Mouse (Mus musculus) embryonic facial prominence, embryonic 12.5 days (tissue): ENCODE data around the gene Acsl3. TPM values are rescaled to one million over a fixed set of nuclear protein-coding genes. Genes with fewer than 3 reads are reported as not detected.

ENCODE experiments used
- ATAC-seq: fragments of 200-750 bp; cut with Nextera tagmentation; 2 replicates; pipeline ENCODE4 v1.8.0; 2017; ENCODE audit not compliant: insufficient number of reproducible peaks, insufficient read depth, low FRiP score, low TSS enrichment
- H3K27ac ChIP-seq: fragments of 300-500 bp; sonication (generic); 2 replicates; pipeline ENCODE4 v1.5.1; 2016; ENCODE audit warnings: mild to moderate bottlenecking
- H3K27me3 ChIP-seq: fragments of 300-500 bp; sonication (generic); 2 replicates; pipeline ENCODE4 v1.6.1; 2016; ENCODE audit warnings: mild to moderate bottlenecking, moderate library complexity
- H3K36me3 ChIP-seq: fragments of 300-500 bp; sonication (generic); 2 replicates; pipeline ENCODE4 v1.6.1; 2016; ENCODE audit warnings: mild to moderate bottlenecking
- H3K4me1 ChIP-seq: fragments of 300-500 bp; sonication (generic); 2 replicates; pipeline ENCODE4 v1.6.1; 2016
- H3K4me2 ChIP-seq: fragments of 300-500 bp; sonication (generic); replicated peaks from 2 replicates; pipeline ENCODE4 v1.6.1; 2016; ENCODE audit warnings: mild to moderate bottlenecking, moderate library complexity
- H3K4me3 ChIP-seq: fragments of 300-500 bp; sonication (generic); 2 replicates; pipeline ENCODE4 v1.5.1; 2016; ENCODE audit warnings: mild to moderate bottlenecking
- H3K9ac ChIP-seq: fragments of 300-500 bp; sonication (generic); 2 replicates; pipeline ENCODE4 v1.6.1; 2016; ENCODE audit warnings: mild to moderate bottlenecking, moderate library complexity
- H3K9me3 ChIP-seq: fragments of 300-500 bp; sonication (generic); 2 replicates; pipeline ENCODE4 v1.6.1; 2016; ENCODE audit warnings: mild to moderate bottlenecking, moderate library complexity
- WGBS: fragments of 180-500 bp; shearing (Covaris S2); methylation state at CpG from one replicate; pipeline ENCODE4 v1.1.7; 2016; 5-methylcytosine and 5-hydroxymethylcytosine counted together
- polyA plus RNA-seq: library from polyadenylated mRNA; unstranded; fragments of >200 nt; fragmentation: Nextera tagmentation; extraction: Ambion mirVana; gene quantifications from 2 replicates; pipeline ENCODE4 v1.2.1, GENCODE M21; 2016

Gene Acsl3
- 75.4 and 92.0 TPM in 2 replicates for polyA plus RNA-seq

GRCm38 (mm10) chr1:78657671-78658440 lies at the start of gene Acsl3, which contains the start of gene Utp14b:
Gene Acsl3, plus strand, starts transcription at chr1:78657825.
Gene Utp14b, plus strand, starts transcription at chr1:78658038.
- under 1% methylated on average over 101 of the region's 104 CpGs for whole genome bisulfite sequencing

GRCm38 (mm10) chr1:78609134-78609907 lies 48.3 kb upstream of the Acsl3 start:
- no peaks in the 10 kb centered on the region for H3K36me3 ChIP-seq
- no peaks in the 10 kb centered on the region for H3K9me3 ChIP-seq
- no peak overlapping the region for H3K27ac ChIP-seq
- no peak for ATAC-seq
- no peak overlapping the region for H3K4me2 ChIP-seq
- 11% methylated on average over 12 of the region's 12 CpGs for WGBS
- peaks cover 7% of the 10 kb centered on the region; the same call in 1 of the 2 replicates for H3K4me1 ChIP-seq
- no peaks in the 10 kb centered on the region for H3K27me3 ChIP-seq
- no peak overlapping the region for H3K4me3 ChIP-seq
- H3K9ac ChIP-seq, result no peak overlapping the region

More at GRCm38 (mm10) chr1:78657671-78658440, at the start of gene Acsl3, which contains the start of gene Utp14b:
- H3K36me3 ChIP-seq, result no peaks in the 10 kb centered on the region
- H3K9ac ChIP-seq, result peak within 1 kb of the TSS; percentile 98
- H3K9me3 ChIP-seq, result no peaks in the 10 kb centered on the region
- H3K4me2 ChIP-seq, result peak within 1 kb of the TSS; percentile 79
- peaks cover 36% of the 10 kb centered on the region for H3K4me1 ChIP-seq
- no peaks in the 10 kb centered on the region for H3K27me3 ChIP-seq
- peak; percentile 98 for ATAC-seq
- peak within 1 kb of the TSS; percentile 98 for H3K4me3 ChIP-seq
- H3K27ac ChIP-seq, result peak within 1 kb of the TSS; percentile 98

GRCm38 (mm10) chr1:78611039-78611438 lies 46.6 kb upstream of the Acsl3 start:
- Histone ChIP-seq H3K27ac (no peak overlapping the region), H3K9ac (no peak overlapping the region), H3K36me3 (no peaks in the 10 kb centered on the region), H3K4me3 (no peak overlapping the region), H3K4me2 (no peak overlapping the region), H3K4me1 (peaks cover 7% of the 10 kb centered on the region; the same call in 1 of the 2 replicates), H3K9me3 (no peaks in the 10 kb centered on the region), H3K27me3 (no peaks in the 10 kb centered on the region)
- ATAC-seq, result no peak
- WGBS, result 41% methylated on average over 4 of the region's 4 CpGs

- Histone ChIP-seq H3K36me3 (no peaks in the 10 kb centered on the region), H3K27ac (no peak overlapping the region), H3K4me2 (no peak overlapping the region), H3K9me3 (no peaks in the 10 kb centered on the region), H3K4me3 (no peak overlapping the region), H3K9ac (no peak overlapping the region), H3K27me3 (no peaks in the 10 kb centered on the region), H3K4me1 (peaks cover 7% of the 10 kb centered on the region; the same call in 1 of the 2 replicates)
- 75% methylated on average over 1 of the region's 1 CpGs for WGBS
- no peak for ATAC-seq
Measured at GRCm38 (mm10) chr1:78612959-78613358, 44.7 kb upstream of the Acsl3 start.

GRCm38 (mm10) chr1:78624352-78624751 lies 33.3 kb upstream of the Acsl3 start:
- Histone ChIP-seq H3K4me2 (no peak overlapping the region), H3K27me3 (no peaks in the 10 kb centered on the region), H3K36me3 (no peaks in the 10 kb centered on the region), H3K4me3 (no peak overlapping the region), H3K9ac (no peak overlapping the region), H3K9me3 (no peaks in the 10 kb centered on the region), H3K4me1 (no peaks in the 10 kb centered on the region), H3K27ac (no peak overlapping the region)
- no peak for ATAC-seq
- 92% methylated on average over 2 of the region's 2 CpGs for WGBS

GRCm38 (mm10) chr1:78634486-78634885 lies 23.1 kb upstream of the Acsl3 start:
- Histone ChIP-seq H3K36me3 (no peaks in the 10 kb centered on the region), H3K9me3 (no peaks in the 10 kb centered on the region), H3K9ac (no peak overlapping the region), H3K4me1 (no peaks in the 10 kb centered on the region), H3K27me3 (no peaks in the 10 kb centered on the region), H3K27ac (no peak overlapping the region), H3K4me3 (no peak overlapping the region), H3K4me2 (no peak overlapping the region)
- ATAC-seq, result no peak
- 56% methylated on average over 3 of the region's 3 CpGs for WGBS

- Histone ChIP-seq H3K4me3 (no peak overlapping the region), H3K27ac (no peak overlapping the region), H3K4me2 (no peak overlapping the region)
Measured at GRCm38 (mm10) chr1:78640871-78641270, 16.8 kb upstream of the Acsl3 start.

GRCm38 (mm10) chr1:78641791-78642190 lies 15.8 kb upstream of the Acsl3 start:
- H3K27ac ChIP-seq, result no peak overlapping the region
- 94% methylated on average over 3 of the region's 3 CpGs for WGBS
- H3K4me2 ChIP-seq, result no peak overlapping the region
- no peaks in the 10 kb centered on the region for H3K27me3 ChIP-seq
- no peak for ATAC-seq
- no peak overlapping the region for H3K9ac ChIP-seq
- H3K4me3 ChIP-seq, result no peak overlapping the region
- H3K4me1 ChIP-seq, result no peaks in the 10 kb centered on the region
- H3K36me3 ChIP-seq, result no peaks in the 10 kb centered on the region
- H3K9me3 ChIP-seq, result no peaks in the 10 kb centered on the region

More at GRCm38 (mm10) chr1:78640871-78641270, 16.8 kb upstream of the Acsl3 start:
- no peak overlapping the region for H3K9ac ChIP-seq
- H3K9me3 ChIP-seq, result no peaks in the 10 kb centered on the region
- no peaks in the 10 kb centered on the region for H3K4me1 ChIP-seq
- no peaks in the 10 kb centered on the region for H3K27me3 ChIP-seq
- no peaks in the 10 kb centered on the region for H3K36me3 ChIP-seq
- ATAC-seq, result no peak

GRCm38 (mm10) chr1:78642197-78642596 lies 15.4 kb upstream of the Acsl3 start:
- no peak for ATAC-seq
- no peaks in the 10 kb centered on the region for H3K36me3 ChIP-seq
- 84% methylated on average over 2 of the region's 2 CpGs for WGBS
- H3K9ac ChIP-seq, result no peak overlapping the region
- H3K4me2 ChIP-seq, result no peak overlapping the region
- peaks cover under 1% of the 10 kb centered on the region; the same call in 1 of the 2 replicates for H3K4me1 ChIP-seq
- no peaks in the 10 kb centered on the region for H3K9me3 ChIP-seq
- no peak overlapping the region for H3K27ac ChIP-seq
- H3K27me3 ChIP-seq, result no peaks in the 10 kb centered on the region
- H3K4me3 ChIP-seq, result no peak overlapping the region

GRCm38 (mm10) chr1:78647317-78647885 lies 10.2 kb upstream of the Acsl3 start:
- no peaks in the 10 kb centered on the region for H3K27me3 ChIP-seq
- peaks cover 14% of the 10 kb centered on the region for H3K4me1 ChIP-seq
- WGBS, result 51% methylated on average over 8 of the region's 8 CpGs
- H3K4me2 ChIP-seq, result no peak overlapping the region
- no peaks in the 10 kb centered on the region for H3K9me3 ChIP-seq
- no peak overlapping the region for H3K4me3 ChIP-seq
- no peaks in the 10 kb centered on the region for H3K36me3 ChIP-seq
- no peak for ATAC-seq
- H3K27ac ChIP-seq, result no peak overlapping the region
- no peak overlapping the region for H3K9ac ChIP-seq

- 21% methylated on average over 6 of the region's 6 CpGs for WGBS
- peak; percentile 86 for ATAC-seq
- Histone ChIP-seq H3K27ac (peak overlapping the region; percentile 69), H3K9me3 (no peaks in the 10 kb centered on the region), H3K4me2 (no peak overlapping the region), H3K9ac (no peak overlapping the region), H3K4me1 (peaks cover 14% of the 10 kb centered on the region), H3K4me3 (no peak overlapping the region), H3K27me3 (no peaks in the 10 kb centered on the region), H3K36me3 (no peaks in the 10 kb centered on the region)
Measured at GRCm38 (mm10) chr1:78649269-78650061, 8.2 kb upstream of the Acsl3 start.
